Mouse (Mus musculus) megakaryocyte, embryonic 14.5 days (primary cell): Measurements from ENCODE around the gene Ecm1.

Experiments
- FLI1 ChIP-seq: IDR thresholded peaks from 2 replicates; pipeline ENCODE4 v1.6.1; 2012; ENCODE audit warnings: low read length, inconsistent platforms, mixed read lengths
- GATA1 ChIP-seq: IDR thresholded peaks from 3 replicates; pipeline ENCODE4 v1.6.1; 2012; ENCODE audit warnings: mixed read lengths, low read length, inconsistent platforms, borderline replicate concordance

DNA sequence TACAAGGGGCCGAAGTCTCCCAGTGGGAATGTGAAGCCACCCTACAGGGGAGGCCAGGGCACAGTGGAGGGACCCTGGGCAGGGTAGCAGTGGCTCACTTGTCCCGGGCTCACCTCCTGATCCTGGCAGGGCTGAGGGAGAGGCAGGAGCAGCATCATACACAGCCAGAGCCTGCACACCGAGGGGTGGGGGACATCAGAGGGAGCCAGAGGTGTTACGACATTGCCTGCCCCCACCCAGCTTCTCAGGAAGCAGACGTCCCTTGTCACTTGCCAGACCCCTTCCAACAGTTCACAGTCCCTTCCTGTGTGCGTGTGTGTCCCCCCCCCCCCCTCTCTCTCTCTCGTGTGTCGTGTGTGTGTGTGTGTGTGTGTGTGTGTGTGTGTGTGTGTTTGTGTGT lies 54.5 kb downstream of the Ecm1 start:
- TF ChIP-seq GATA1, result no peak
- TF ChIP-seq FLI1, result no peak
